Mouse (Mus musculus) intestine, embryonic 15.5 days (tissue): ENCODE data around the gene Olfr376. TPM values are rescaled to one million over a fixed set of nuclear protein-coding genes. Genes with fewer than 3 reads are reported as not detected.

ENCODE experiments used
- ATAC-seq: fragments of 200-750 bp; cut with Nextera tagmentation; 2 replicates; pipeline ENCODE4 v1.8.0; 2017; ENCODE audit warnings: moderate TSS enrichment, moderate library complexity
- H3K27ac ChIP-seq: fragments of 300-500 bp; sonication (generic); 2 replicates; pipeline ENCODE4 v1.5.1; 2015; ENCODE audit warnings: mild to moderate bottlenecking, inconsistent platforms
- H3K27me3 ChIP-seq: fragments of 300-500 bp; sonication (generic); replicated peaks from 2 replicates; pipeline ENCODE4 v1.6.1; 2015; ENCODE audit warnings: inconsistent platforms
- H3K36me3 ChIP-seq: fragments of 300-500 bp; sonication (generic); 2 replicates; pipeline ENCODE4 v1.6.1; 2015; ENCODE audit warnings: inconsistent platforms
- H3K4me1 ChIP-seq: fragments of 300-500 bp; sonication (generic); replicated peaks from 2 replicates; pipeline ENCODE4 v1.6.1; 2015; ENCODE audit warnings: inconsistent platforms
- H3K4me2 ChIP-seq: fragments of 300-500 bp; sonication (generic); replicated peaks from 2 replicates; pipeline ENCODE4 v1.6.1; 2015; ENCODE audit warnings: mild to moderate bottlenecking, inconsistent platforms
- H3K4me3 ChIP-seq: fragments of 300-500 bp; sonication (generic); replicated peaks from 2 replicates; pipeline ENCODE4 v1.5.1; 2015; ENCODE audit warnings: inconsistent platforms
- H3K9ac ChIP-seq: fragments of 300-500 bp; sonication (generic); 2 replicates; pipeline ENCODE4 v1.6.1; 2015; ENCODE audit warnings: inconsistent platforms
- H3K9me3 ChIP-seq: fragments of 300-500 bp; sonication (generic); 2 replicates; pipeline ENCODE4 v1.6.1; 2016; ENCODE audit warnings: inconsistent platforms
- WGBS: fragments of 180-500 bp; shearing (Covaris S2); methylation state at CpG from one replicate; pipeline ENCODE4 v1.1.7; 2015; 5-methylcytosine and 5-hydroxymethylcytosine counted together
- polyA plus RNA-seq: library from polyadenylated mRNA; unstranded; fragments of >200 nt; fragmentation: Nextera tagmentation; extraction: Ambion mirVana; gene quantifications from 2 replicates; pipeline ENCODE4 v1.2.1, GENCODE M21; 2015

The Olfr376 gene
- not detected in 2 replicates for polyA plus RNA-seq

- no peaks in the 10 kb centered on the region for H3K4me1 ChIP-seq
- no peak within 1 kb of the TSS for H3K9ac ChIP-seq
- WGBS: 89% methylated on average over 2 of the region's 2 CpGs
- no peak within 1 kb of the TSS for H3K27ac ChIP-seq
- H3K9me3 ChIP-seq: no peaks in the 10 kb centered on the region
- no peak within 1 kb of the TSS for H3K4me2 ChIP-seq
- ATAC-seq: no peak
- H3K36me3 ChIP-seq: no peaks in the 10 kb centered on the region
- no peak within 1 kb of the TSS for H3K4me3 ChIP-seq
- H3K27me3 ChIP-seq: no peaks in the 10 kb centered on the region
Observed at GRCm38 (mm10) chr11:73370946-73371345, at the start of gene Olfr376. TSS of gene Olfr376 (plus strand) at chr11:73371246.

- no peak for ATAC-seq
- Histone ChIP-seq H3K27ac (no peak overlapping the region), H3K4me2 (no peak overlapping the region), H3K4me1 (0 out of 2 replicates have a peak, but pooled peaks cover 4% of the 10 kb centered on the region), H3K9ac (no peak overlapping the region), H3K9me3 (no peaks in the 10 kb centered on the region), H3K36me3 (no peaks in the 10 kb centered on the region), H3K4me3 (no peak overlapping the region), H3K27me3 (no peaks in the 10 kb centered on the region)
- 64% methylated on average over 9 of the region's 9 CpGs for WGBS
Observed at GRCm38 (mm10) chr11:73323906-73324830, 46.9 kb upstream of the Olfr376 start.

DNA sequence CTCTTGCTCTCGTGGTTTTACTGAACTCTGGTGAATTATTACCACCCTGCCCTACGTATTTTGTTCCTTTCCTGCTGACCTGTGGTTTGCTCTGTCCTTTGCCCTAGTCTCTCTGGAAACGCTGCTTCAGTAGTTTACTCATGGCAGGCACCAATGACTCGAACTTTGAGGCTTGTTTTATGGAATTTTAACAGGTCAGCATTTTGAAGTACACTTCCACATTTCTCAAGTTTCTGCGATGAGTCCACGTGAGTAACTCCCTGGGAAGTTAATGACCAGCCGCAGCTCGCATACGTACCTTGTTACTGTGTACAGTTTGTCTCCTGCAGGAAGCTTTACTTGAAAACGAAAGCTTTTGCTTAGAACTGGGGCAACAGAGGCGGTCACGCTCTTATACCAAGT, 44.6 kb upstream of the Olfr376 start:
- 0 out of 2 replicates have a peak overlapping the region, but pooled peaks have one; percentile 23 for H3K27ac ChIP-seq
- 23% methylated on average over 12 of the region's 12 CpGs for WGBS
- no peaks in the 10 kb centered on the region for H3K27me3 ChIP-seq
- H3K9me3 ChIP-seq: no peaks in the 10 kb centered on the region
- peak; percentile 94 for ATAC-seq
- peak overlapping the region; percentile 37 for H3K4me2 ChIP-seq
- no peak overlapping the region for H3K4me3 ChIP-seq
- H3K36me3 ChIP-seq: no peaks in the 10 kb centered on the region
- H3K9ac ChIP-seq: no peak overlapping the region
- H3K4me1 ChIP-seq: 0 out of 2 replicates have a peak, but pooled peaks cover 4% of the 10 kb centered on the region

DNA sequence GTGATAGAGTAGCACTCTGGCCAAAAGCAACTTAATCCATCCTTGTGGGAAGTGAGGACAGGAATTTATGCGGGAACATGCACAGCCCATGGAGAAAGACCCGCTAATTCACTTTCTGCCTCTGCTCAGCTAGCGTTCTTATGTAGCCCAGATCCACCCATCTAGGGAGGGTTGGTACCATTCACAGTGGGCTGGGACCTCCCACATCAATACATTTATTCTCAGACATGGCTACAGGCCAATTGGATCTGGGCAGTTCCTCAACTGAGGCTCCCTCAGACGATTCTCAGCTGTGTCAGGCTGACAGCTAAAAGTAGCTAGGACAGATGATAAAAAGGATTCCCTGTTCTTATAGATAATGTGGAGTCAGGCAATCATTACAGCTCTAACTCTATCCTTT, 43.7 kb upstream of the Olfr376 start:
- no peak overlapping the region for H3K27ac ChIP-seq
- H3K4me1 ChIP-seq: 0 out of 2 replicates have a peak, but pooled peaks cover 4% of the 10 kb centered on the region
- 54% methylated on average over 4 of the region's 4 CpGs for WGBS
- no peak overlapping the region for H3K4me2 ChIP-seq
- no peaks in the 10 kb centered on the region for H3K9me3 ChIP-seq
- H3K9ac ChIP-seq: no peak overlapping the region
- H3K27me3 ChIP-seq: no peaks in the 10 kb centered on the region
- peak; percentile 27 for ATAC-seq
- no peaks in the 10 kb centered on the region for H3K36me3 ChIP-seq
- H3K4me3 ChIP-seq: no peak overlapping the region

GRCm38 (mm10) chr11:73329442-73329841, 41.6 kb upstream of the Olfr376 start, which contains the start of the genes Aspa, Gm49340 and Spata22:
TSS of gene Aspa (minus strand) at chr11:73329596.
TSS of gene Gm49340 (plus strand) at chr11:73329741.
TSS of gene Spata22 (plus strand) at chr11:73329741.
- H3K4me3 ChIP-seq: no peak within 1 kb of the TSS
- 0 out of 2 replicates have a peak, but pooled peaks cover 4% of the 10 kb centered on the region for H3K4me1 ChIP-seq
- no peak for ATAC-seq
- H3K9ac ChIP-seq: no peak within 1 kb of the TSS
- H3K27ac ChIP-seq: no peak within 1 kb of the TSS
- WGBS: 81% methylated on average over 27 of the region's 27 CpGs
- H3K36me3 ChIP-seq: no peaks in the 10 kb centered on the region
- H3K9me3 ChIP-seq: no peaks in the 10 kb centered on the region
- no peaks in the 10 kb centered on the region for H3K27me3 ChIP-seq
- no peak within 1 kb of the TSS for H3K4me2 ChIP-seq

GRCm38 (mm10) chr11:73333357-73333756, 37.7 kb upstream of the Olfr376 start:
- no peak overlapping the region for H3K4me2 ChIP-seq
- no peaks in the 10 kb centered on the region for H3K9me3 ChIP-seq
- ATAC-seq: no peak
- no peaks in the 10 kb centered on the region for H3K4me1 ChIP-seq
- H3K9ac ChIP-seq: no peak overlapping the region
- H3K4me3 ChIP-seq: no peak overlapping the region
- 67% methylated on average over 2 of the region's 2 CpGs for WGBS
- H3K27ac ChIP-seq: no peak overlapping the region
- no peaks in the 10 kb centered on the region for H3K36me3 ChIP-seq
- H3K27me3 ChIP-seq: no peaks in the 10 kb centered on the region

DNA sequence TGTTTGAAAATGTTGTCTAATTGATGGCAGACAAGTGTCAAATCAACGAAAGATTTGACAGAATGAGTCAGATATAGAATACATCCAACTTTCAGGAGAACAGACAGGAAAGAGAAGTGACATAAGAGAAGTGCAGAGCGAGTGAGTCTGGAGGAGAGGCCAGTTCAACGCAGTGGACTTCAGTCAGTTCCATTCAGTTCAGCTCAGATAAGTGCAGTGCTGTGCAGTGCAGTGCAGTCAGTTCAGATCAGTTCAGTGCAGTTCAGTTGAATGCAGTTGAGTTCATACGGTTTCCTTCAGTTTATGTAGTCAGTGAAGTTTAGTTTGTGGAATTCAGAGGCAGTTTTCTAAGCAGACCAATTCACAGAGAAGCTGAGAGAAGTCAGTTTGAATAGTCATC, 34.1 kb upstream of the Olfr376 start:
- ATAC-seq: no peak
- Histone ChIP-seq H3K4me2 (no peak overlapping the region), H3K9me3 (no peaks in the 10 kb centered on the region), H3K27ac (no peak overlapping the region), H3K27me3 (no peaks in the 10 kb centered on the region), H3K9ac (no peak overlapping the region), H3K36me3 (no peaks in the 10 kb centered on the region), H3K4me1 (no peaks in the 10 kb centered on the region), H3K4me3 (no peak overlapping the region)
- WGBS: 79% methylated on average over 4 of the region's 4 CpGs

DNA sequence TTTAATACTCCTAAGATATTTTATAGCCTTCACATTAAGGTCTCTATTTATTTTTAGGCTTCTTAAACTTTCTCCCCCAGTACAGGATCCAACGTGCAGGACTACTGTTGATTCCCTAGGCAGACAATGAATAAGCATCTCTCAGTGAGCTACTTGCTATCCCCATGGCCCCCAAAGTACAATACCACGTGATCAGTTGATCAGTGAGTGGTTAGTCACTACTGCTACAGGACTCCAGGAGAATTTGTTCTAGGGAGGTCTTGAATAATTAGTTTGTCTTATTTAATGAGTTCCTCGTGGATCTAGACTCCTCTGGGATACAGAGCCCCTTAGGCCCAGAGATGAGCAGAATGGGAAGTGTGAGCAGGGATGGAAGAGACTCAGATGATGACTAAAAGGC, 20.6 kb upstream of the Olfr376 start, which contains the start of gene Olfr20:
Olfr20 (plus strand) TSS at position 301 of the 400 bp plus-strand sequence.
- Histone ChIP-seq H3K4me1 (no peaks in the 10 kb centered on the region), H3K9me3 (no peaks in the 10 kb centered on the region), H3K4me3 (no peak within 1 kb of the TSS), H3K36me3 (no peaks in the 10 kb centered on the region), H3K4me2 (no peak within 1 kb of the TSS), H3K27me3 (no peaks in the 10 kb centered on the region), H3K9ac (no peak within 1 kb of the TSS), H3K27ac (no peak within 1 kb of the TSS)
- ATAC-seq: no peak
- 45% methylated on average over 3 of the region's 3 CpGs for WGBS

DNA sequence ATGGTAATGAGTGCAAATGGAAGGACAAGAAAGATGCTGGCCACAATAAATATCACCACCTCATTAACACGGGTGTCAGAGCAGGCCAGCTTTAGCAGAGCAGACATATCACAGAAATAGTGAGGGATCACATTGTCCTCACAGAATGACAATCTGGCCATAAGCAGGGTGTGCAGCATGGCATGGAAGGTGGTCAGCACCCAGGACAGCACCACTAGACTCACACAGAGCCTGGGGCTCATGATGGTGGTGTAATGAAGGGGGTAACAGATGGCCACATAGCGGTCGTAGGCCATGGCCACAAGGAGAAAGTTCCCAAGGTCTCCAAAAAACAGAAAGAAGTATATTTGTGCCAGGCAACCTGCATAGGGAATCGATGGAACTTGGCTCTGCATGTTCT, 24.3 kb downstream of the Olfr376 start:
- WGBS: 72% methylated on average over 4 of the region's 4 CpGs
- H3K27me3 ChIP-seq: no peaks in the 10 kb centered on the region
- H3K4me1 ChIP-seq: no peaks in the 10 kb centered on the region
- H3K4me2 ChIP-seq: no peak overlapping the region
- no peak overlapping the region for H3K9ac ChIP-seq
- H3K9me3 ChIP-seq: no peaks in the 10 kb centered on the region
- H3K27ac ChIP-seq: no peak overlapping the region
- H3K4me3 ChIP-seq: no peak overlapping the region
- no peak for ATAC-seq
- H3K36me3 ChIP-seq: no peaks in the 10 kb centered on the region

- H3K9ac ChIP-seq: no peak within 1 kb of the TSS
- no peaks in the 10 kb centered on the region for H3K9me3 ChIP-seq
- H3K4me2 ChIP-seq: no peak within 1 kb of the TSS
- H3K36me3 ChIP-seq: no peaks in the 10 kb centered on the region
- H3K4me1 ChIP-seq: no peaks in the 10 kb centered on the region
- H3K27ac ChIP-seq: no peak within 1 kb of the TSS
- H3K27me3 ChIP-seq: no peaks in the 10 kb centered on the region
- ATAC-seq: no peak
- no peak within 1 kb of the TSS for H3K4me3 ChIP-seq
Observed at GRCm38 (mm10) chr11:73399514-73399913, 28.5 kb downstream of the Olfr376 start, which contains the start of gene Olfr1. TSS of gene Olfr1 (minus strand) at chr11:73399614.
